Comparison of ENCODE assay signal across 10 mouse cellular contexts in the genomic region with DNA sequence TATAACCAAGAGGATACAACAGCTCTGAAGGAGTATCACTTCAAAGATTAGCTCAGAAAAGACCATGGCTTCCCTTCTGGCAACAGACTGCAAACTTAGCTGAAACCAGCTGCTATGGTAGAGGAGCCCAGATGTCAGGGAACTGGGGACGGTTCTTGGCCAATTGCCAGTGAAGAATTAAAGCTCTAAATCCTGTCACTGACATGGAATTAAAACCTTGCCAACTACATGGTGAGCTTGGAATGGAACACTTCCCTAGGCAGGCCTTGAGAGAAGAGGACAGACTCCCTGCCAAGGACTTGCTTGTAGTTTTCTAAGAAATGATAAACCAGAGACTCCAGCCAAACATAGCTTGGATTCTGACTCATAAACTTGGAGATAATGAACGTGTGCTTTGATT.
DNase-seq lines count a peak whose midpoint lies in the region; ATAC-seq and TF ChIP-seq lines count a peak whose summit lies in the region.
"Had no signal": no experiment of that assay in that cellular context is flagged by ENCODE, and none has a peak within 500 bp of the region (broad histone marks: within the 10 kb centered on the region; RNA-seq: fewer than 3 reads in every experiment).

No protein-coding gene starts in this region.

- H3K27ac ChIP-seq in hindbrain, embryonic 13.5 days: no peak overlapping the region
- H3K27ac ChIP-seq in hindbrain, embryonic 12.5 days: no peak overlapping the region
- H3K27ac ChIP-seq in forebrain, embryonic 16.5 days (ENCODE audit: low read length): no peak overlapping the region
- no peak overlapping the region for H3K27ac ChIP-seq in limb, embryonic 14.5 days (replicated peaks; ENCODE audit: low read depth, low read length)
- H3K27ac ChIP-seq: embryonic facial prominence, embryonic 13.5 days; liver, embryonic 14.5 days had no signal

- H3K27me3 ChIP-seq in hindbrain, embryonic 13.5 days: no peaks in the 10 kb centered on the region
- H3K27me3 ChIP-seq in hindbrain, embryonic 12.5 days: no peaks in the 10 kb centered on the region
- no peaks in the 10 kb centered on the region for H3K27me3 ChIP-seq in forebrain, embryonic 16.5 days (replicated peaks; ENCODE audit: control insufficient read depth, insufficient read depth, low read length)
- no peaks in the 10 kb centered on the region for H3K27me3 ChIP-seq in limb, embryonic 14.5 days (ENCODE audit: control insufficient read depth, insufficient read depth, low read length)
- H3K27me3 ChIP-seq: embryonic facial prominence, embryonic 13.5 days had no signal

- no peak for TF ChIP-seq POLR2A in limb, embryonic 14.5 days (IDR thresholded peaks at IDR 0.05; ENCODE audit: borderline replicate concordance, extremely low read depth, insufficient read depth, insufficient read length)

- H3K9me3 ChIP-seq in hindbrain, embryonic 13.5 days: no peaks in the 10 kb centered on the region
- H3K9me3 ChIP-seq in hindbrain, embryonic 12.5 days (replicated peaks): no peaks in the 10 kb centered on the region
- H3K9me3 ChIP-seq in forebrain, embryonic 16.5 days (ENCODE audit: control insufficient read depth, low read length): no peaks in the 10 kb centered on the region
- no peaks in the 10 kb centered on the region for H3K9me3 ChIP-seq in limb, embryonic 14.5 days (ENCODE audit: control insufficient read depth, low read length)
- H3K9me3 ChIP-seq: embryonic facial prominence, embryonic 13.5 days had no signal

- no peak overlapping the region for H3K9ac ChIP-seq in hindbrain, embryonic 13.5 days
- no peak overlapping the region for H3K9ac ChIP-seq in hindbrain, embryonic 12.5 days
- H3K9ac ChIP-seq in forebrain, embryonic 16.5 days (replicated peaks; ENCODE audit: low read depth, low read length): no peak overlapping the region
- H3K9ac ChIP-seq in limb, embryonic 14.5 days (ENCODE audit: low read depth, low read length, severe bottlenecking): no peak overlapping the region
- H3K9ac ChIP-seq: embryonic facial prominence, embryonic 13.5 days; liver, embryonic 14.5 days had no signal

- peak; percentile 24; the same call in 1 of the 2 replicates for ATAC-seq in hindbrain, embryonic 13.5 days (ENCODE audit: low FRiP score)
- no peak for ATAC-seq in hindbrain, embryonic 12.5 days (ENCODE audit: low FRiP score)
- peak; percentile 89 for ATAC-seq in forebrain, embryonic 16.5 days
- ATAC-seq in limb, embryonic 14.5 days (ENCODE audit: low FRiP score, low read depth): peak; percentile 63
- no peak for ATAC-seq in megakaryocyte, adult 5-6 weeks (ENCODE audit: poor library complexity, severe bottlenecking)

- 71% methylated on average over 2 of the region's 2 CpGs for WGBS in hindbrain, embryonic 13.5 days
- WGBS in hindbrain, embryonic 12.5 days: 73% methylated on average over 2 of the region's 2 CpGs
- 21% methylated on average over 2 of the region's 2 CpGs for WGBS in forebrain, embryonic 16.5 days
- WGBS in limb, embryonic 14.5 days: 31% methylated on average over 2 of the region's 2 CpGs

- no peaks in the 10 kb centered on the region for H3K36me3 ChIP-seq in hindbrain, embryonic 13.5 days
- H3K36me3 ChIP-seq in hindbrain, embryonic 12.5 days: no peaks in the 10 kb centered on the region
- no peaks in the 10 kb centered on the region for H3K36me3 ChIP-seq in forebrain, embryonic 16.5 days (ENCODE audit: control insufficient read depth, insufficient read depth)
- H3K36me3 ChIP-seq in limb, embryonic 14.5 days (ENCODE audit: control insufficient read depth, insufficient read depth, low read length): no peaks in the 10 kb centered on the region
- H3K36me3 ChIP-seq: embryonic facial prominence, embryonic 13.5 days had no signal

- peak; percentile 11 for DNase-seq in Muller cell, postnatal 12 days (ENCODE audit: inconsistent ontology term)
- DNase-seq in limb, embryonic 14.5 days (ENCODE audit: low spot score): peak; percentile 92
- peak; percentile 1 for DNase-seq in skeletal muscle tissue, adult 2 months (ENCODE audit: low read depth, low spot score)
- no peak for DNase-seq in spleen, adult 18-20 months

- H3K4me1 ChIP-seq in hindbrain, embryonic 13.5 days (replicated peaks): no peaks in the 10 kb centered on the region
- no peaks in the 10 kb centered on the region for H3K4me1 ChIP-seq in hindbrain, embryonic 12.5 days
- H3K4me1 ChIP-seq in forebrain, embryonic 16.5 days (replicated peaks; ENCODE audit: control insufficient read depth, insufficient read depth, low read length): 0 out of 2 replicates have a peak, but pooled peaks cover 2% of the 10 kb centered on the region
- no peaks in the 10 kb centered on the region for H3K4me1 ChIP-seq in limb, embryonic 14.5 days (ENCODE audit: control insufficient read depth, insufficient read depth, low read length)

- H3K4me3 ChIP-seq in hindbrain, embryonic 13.5 days: no peak overlapping the region
- H3K4me3 ChIP-seq in hindbrain, embryonic 12.5 days: no peak overlapping the region
- no peak overlapping the region for H3K4me3 ChIP-seq in forebrain, embryonic 16.5 days (replicated peaks; ENCODE audit: low read length)
- no peak overlapping the region for H3K4me3 ChIP-seq in limb, embryonic 14.5 days (replicated peaks; ENCODE audit: low read length)
- H3K4me3 ChIP-seq: embryonic facial prominence, embryonic 13.5 days had no signal

- H3K4me2 ChIP-seq in hindbrain, embryonic 13.5 days: no peak overlapping the region
- H3K4me2 ChIP-seq in hindbrain, embryonic 12.5 days (replicated peaks): no peak overlapping the region
- no peak overlapping the region for H3K4me2 ChIP-seq in forebrain, embryonic 16.5 days (ENCODE audit: low read length)
- no peak overlapping the region for H3K4me2 ChIP-seq in limb, embryonic 14.5 days (replicated peaks; ENCODE audit: low read depth, low read length, severe bottlenecking)
- H3K4me2 ChIP-seq: embryonic facial prominence, embryonic 13.5 days had no signal

Comparison
In these comparisons a context has a peak if more than half of its experiments do, and no peak if none do; other contexts are left out.
1. ATAC-seq: peak in hindbrain, embryonic 13.5 days (single experiment), forebrain, embryonic 16.5 days (single experiment) and limb, embryonic 14.5 days (single experiment); none in hindbrain, embryonic 12.5 days (single experiment) and megakaryocyte, adult 5-6 weeks (single experiment).
2. DNase-seq: peak in Muller cell, postnatal 12 days (single experiment), limb, embryonic 14.5 days (single experiment) and skeletal muscle tissue, adult 2 months (single experiment); none in spleen, adult 18-20 months (0 of 2).